Mouse (Mus musculus) kidney, adult 8-10 months (tissue): ENCODE results near the gene Proser3.

Experiments
- DNase-seq, 2 experiments: peaks; one replicate each; pipeline ENCODE4 v3.0.0; 2022

Proser3 gene

GRCm38 (mm10) chr7:30572969-30573368 is 20.9 kb upstream of the Proser3 start:
- DNase-seq = peak; percentile 76 to 85

DNA sequence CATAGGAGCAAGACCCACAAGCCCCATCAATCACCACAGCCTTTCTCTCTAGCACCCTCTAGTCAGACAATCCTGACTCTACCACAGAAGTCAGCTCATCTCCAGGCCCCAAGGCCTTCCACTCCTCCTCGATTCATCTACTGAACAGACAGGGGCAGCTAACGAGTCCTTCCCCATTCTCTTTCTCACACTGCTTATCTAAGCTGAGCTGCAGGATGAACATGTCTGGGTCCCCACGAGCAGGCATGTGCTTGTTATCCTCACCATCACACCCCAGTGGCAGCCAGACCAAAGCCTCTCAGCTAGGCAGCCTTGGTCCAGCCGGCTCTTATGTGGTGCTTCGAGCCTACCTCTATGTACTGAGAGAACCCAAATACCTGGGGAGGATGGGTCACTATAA is 20.3 kb upstream of the Proser3 start:
- DNase-seq = no peak

DNA sequence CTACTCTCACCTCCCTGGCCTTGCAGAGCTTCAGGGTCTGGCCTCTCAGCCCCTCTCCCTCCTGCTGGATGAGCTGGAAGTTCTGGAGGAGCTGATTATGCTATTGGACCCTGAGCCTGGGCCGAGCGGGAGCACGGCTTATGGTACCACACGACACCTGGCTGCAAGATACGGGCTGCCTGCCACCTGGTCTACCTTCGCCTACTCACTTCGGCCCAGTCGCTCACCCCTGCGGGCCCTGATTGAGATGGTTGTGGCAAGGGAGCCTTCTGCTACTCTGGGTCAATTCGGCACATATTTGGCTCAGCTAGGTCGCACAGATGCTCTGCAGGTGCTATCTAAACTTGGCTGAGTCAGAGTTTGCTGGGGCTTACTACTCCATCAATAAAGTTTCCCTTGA is 15.5 kb upstream of the Proser3 start:
- no peak for DNase-seq

GRCm38 (mm10) chr7:30566033-30566432 is 13.9 kb upstream of the Proser3 start:
- no peak for DNase-seq

DNA sequence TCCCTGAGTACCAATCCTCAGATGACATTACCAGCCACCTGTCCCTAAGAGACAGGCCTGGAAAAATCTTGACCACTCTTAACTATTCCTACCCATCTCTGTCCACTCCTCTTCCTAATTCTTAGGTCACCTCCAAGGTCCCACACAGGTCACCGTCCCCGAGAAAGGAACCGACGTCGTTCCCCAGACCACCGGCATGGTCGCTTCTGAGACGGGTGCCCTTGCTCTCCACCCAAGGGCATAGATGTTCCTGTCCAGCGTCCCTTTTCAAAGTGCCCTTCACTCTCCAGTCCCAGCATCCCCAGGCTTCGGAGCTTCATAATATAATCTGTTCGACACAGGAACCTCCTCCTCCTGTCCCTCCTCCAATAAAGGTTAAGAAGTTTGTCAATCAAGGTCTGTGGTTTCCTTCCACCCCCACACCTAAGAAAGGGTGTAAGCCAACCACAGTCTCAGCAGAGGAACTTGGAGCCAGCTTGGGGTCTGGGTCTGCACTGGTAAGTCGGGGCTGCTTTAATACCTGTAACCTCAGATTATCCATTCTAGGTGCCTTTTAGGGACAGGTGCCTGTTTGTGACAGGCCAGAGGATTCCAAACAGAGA is 13.0 kb upstream of the Proser3 start, which contains the start of gene Igflr1:
Gene Igflr1 (plus strand): TSS at position 458 of the 602 bp plus-strand sequence.
- DNase-seq = no peak

DNA sequence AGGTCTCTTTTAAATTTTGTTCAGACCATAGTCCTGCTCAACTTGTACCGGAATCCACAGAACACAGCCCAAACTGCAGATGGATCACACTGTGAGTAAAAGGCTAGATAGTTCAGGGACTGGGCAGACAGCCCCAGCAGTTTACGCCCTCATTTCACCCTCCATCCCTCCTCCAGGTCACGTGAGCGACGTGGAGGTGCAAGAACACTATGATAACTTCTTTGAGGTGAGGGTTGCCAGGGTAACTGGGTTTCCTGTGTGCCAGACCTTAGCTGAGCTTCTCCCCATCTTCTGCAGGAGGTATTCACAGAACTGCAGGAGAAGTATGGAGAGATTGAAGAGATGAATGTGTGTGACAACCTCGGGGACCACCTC is 11.8 kb upstream of the Proser3 start:
- DNase-seq = no peak

- DNase-seq = peak; percentile 96 to 97
Measured at GRCm38 (mm10) chr7:30563117-30563905, 11.2 kb upstream of the Proser3 start, which contains the start of the genes U2af1l4, Gm49396 and Psenen. Gene U2af1l4, plus strand, starts transcription at chr7:30563301. Gene Gm49396, plus strand, starts transcription at chr7:30563344. Gene Psenen, minus strand, starts transcription at chr7:30563627.

- no peak for DNase-seq
Measured at GRCm38 (mm10) chr7:30562526-30563116, 10.5 kb upstream of the Proser3 start.

- no peak for DNase-seq
Measured at GRCm38 (mm10) chr7:30560296-30560695, 8.2 kb upstream of the Proser3 start.

DNA sequence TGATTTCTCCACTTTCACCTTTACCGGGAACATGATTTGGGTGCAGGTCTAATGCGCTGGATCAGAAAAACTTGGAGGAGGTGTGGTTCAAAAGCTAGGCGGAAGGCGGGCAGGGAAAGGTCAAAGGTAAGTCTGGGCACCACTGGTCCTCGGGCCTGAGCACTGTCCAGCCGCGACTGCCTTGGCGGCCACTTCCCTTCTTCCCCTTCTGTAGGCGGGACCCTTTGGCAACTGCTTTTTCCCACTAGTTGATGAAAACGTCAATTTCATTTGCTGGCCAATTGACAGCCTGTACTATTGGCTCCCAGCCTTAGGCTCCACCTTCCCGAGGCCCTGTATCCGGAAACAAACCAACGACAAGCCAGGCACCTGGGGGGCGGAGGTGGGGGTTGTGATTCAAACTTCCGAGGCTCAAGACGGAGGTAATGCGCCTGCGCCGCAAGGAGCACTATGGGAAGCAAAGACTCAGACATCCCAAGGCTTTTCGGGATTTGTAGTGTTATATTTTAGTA is 7.4 kb upstream of the Proser3 start, which contains the start of gene Lin37:
Gene Lin37 (minus strand): TSS at position 396 of the 512 bp plus-strand sequence.
- DNase-seq = peak; percentile 99 to 100

DNA sequence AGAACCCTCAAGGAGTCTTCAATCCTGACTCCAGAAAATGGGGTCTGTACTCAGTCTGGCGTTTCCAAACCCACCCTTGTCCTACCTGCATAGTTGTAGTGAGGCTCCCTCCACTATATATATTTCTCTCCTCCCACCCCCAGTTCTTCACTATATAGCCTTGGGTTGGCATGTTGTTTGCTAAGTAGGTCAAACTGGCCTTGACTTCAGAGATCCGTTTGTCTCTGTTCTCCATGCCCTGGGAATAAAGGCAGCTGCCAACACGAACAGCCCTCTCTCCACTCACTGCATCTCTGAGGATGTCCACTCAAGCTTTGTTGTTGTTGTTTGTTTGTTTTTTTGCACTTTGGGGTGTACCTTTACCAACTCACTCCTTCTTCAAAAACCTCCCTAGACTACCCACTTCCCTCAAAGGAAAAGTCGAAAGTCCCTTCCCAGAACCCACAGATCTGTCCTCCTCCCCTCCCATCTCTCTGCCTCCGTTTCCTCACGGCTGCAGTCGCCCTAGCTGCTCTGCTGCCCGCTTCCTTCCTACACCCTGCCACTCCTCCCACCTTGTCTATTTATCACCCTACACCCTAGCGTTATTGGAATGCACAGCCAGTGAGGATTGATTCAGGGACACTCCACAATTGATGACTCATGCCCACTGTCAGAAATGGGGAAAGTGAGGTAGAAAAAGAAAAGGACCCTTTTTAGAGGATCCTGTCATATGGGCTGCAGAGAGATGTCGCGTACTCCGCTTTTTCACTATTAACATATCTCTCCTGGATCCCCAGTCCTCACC is 6.8 kb upstream of the Proser3 start:
- no peak for DNase-seq

GRCm38 (mm10) chr7:30557901-30558514 is 5.9 kb upstream of the Proser3 start:
- DNase-seq = no peak

- DNase-seq = peak in 1 of 2 experiments; percentile 28
Measured at GRCm38 (mm10) chr7:30556894-30557536, 4.9 kb upstream of the Proser3 start.

GRCm38 (mm10) chr7:30553810-30554584 is 1.9 kb upstream of the Proser3 start:
- DNase-seq = no peak

GRCm38 (mm10) chr7:30553021-30553589 is 1.0 kb upstream of the Proser3 start:
- peak in 1 of 2 experiments; percentile 46 for DNase-seq

DNA sequence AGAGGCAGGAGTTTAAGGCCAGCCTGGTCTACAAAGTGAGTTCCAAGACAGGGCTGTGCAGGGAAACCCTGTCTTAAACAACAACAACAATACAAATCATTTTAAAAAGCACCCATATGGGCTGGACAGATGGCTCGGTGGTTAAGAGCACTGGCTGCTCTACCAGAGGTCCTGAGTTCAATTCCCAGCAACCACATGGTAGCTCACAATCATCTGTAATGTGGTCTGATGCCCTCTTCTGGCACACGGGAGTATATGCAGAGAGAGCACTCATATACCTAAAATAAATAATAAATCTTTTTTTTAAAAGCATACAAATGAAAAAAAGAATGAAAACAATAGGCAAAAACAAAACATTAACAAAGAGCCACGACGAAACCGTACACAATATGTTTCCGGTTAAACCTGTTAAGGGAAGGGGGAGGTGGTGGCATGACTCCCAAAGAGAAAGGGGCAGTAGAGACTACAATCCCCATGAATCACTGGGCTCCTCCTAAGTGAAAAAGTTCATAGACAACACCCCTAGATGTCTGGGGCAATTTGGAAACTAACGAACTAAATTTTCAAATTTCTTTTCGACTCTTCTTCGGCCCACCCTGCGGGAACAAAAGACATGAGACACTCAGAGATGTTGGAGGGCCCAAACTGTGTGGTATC is 526 bp downstream of the Proser3 start:
- no peak for DNase-seq

GRCm38 (mm10) chr7:30550603-30551002 is 1.5 kb downstream of the Proser3 start:
- no peak for DNase-seq

GRCm38 (mm10) chr7:30549880-30550279 is 2.2 kb downstream of the Proser3 start:
- no peak for DNase-seq

DNA sequence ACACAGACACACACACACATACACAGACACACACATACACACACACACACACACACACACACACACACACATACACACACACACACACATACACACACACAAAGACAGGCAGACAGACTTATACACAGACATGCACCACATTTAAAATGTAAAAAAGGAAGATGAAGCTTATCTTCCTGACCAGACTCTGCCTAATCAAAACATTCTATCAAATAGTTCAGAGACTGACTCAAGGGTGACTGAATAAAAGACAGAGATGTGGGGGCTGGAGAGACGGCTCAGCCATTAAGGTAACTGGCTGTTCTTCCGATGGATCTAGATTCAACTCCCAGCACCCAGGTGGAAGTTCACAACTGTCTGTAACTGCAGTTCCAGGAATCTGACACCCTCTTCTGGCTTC is 7.8 kb downstream of the Proser3 start:
- DNase-seq = no peak

- no peak for DNase-seq
Measured at GRCm38 (mm10) chr7:30540572-30540971, 11.5 kb downstream of the Proser3 start.
